Mouse (Mus musculus): ENCODE data around the gene Dgki. TPM values are rescaled to one million over a fixed set of nuclear protein-coding genes. Genes with fewer than 3 reads are reported as not detected.

The Dgki gene
- polyA plus RNA-seq, 1 experiment, result not detected

DNA sequence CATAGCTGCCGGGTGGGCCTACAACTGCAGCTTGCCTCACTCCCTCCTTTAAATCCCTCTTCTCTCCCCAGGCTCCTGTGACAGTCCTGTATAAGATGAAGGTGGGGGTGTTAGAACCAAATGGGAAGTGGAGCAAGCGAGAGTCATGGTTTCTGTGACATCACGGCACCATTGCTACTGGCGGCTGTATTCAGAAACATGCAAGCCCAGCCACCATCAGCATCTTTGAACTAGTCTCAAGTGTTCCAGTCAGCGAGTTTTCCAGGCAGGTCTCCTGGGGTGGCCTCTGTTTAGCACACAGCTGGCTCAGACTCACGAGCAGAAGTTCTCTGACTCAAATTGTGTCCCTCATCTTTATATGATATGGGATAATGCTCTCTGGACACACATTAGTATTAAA, 68.8 kb downstream of the Dgki start:
- TF ChIP-seq GATA1 (IDR thresholded peaks at IDR 0.05; ENCODE audit: low read length) (no peak), TAL1 (IDR thresholded peaks at IDR 0.05; ENCODE audit: low read length) (no peak)
- Histone ChIP-seq H3K4me1 (ENCODE audit: control insufficient read depth) (no peaks in the 10 kb centered on the region), H3K27me3 (ENCODE audit: control insufficient read depth) (no peaks in the 10 kb centered on the region), H3K4me3 (replicated peaks) (no peak overlapping the region), H3K36me3 (ENCODE audit: control insufficient read depth) (no peaks in the 10 kb centered on the region), H3K9me3 (ENCODE audit: control insufficient read depth, low read length) (no peaks in the 10 kb centered on the region)

GRCm38 (mm10) chr6:37222947-37223510, 77.0 kb downstream of the Dgki start:
- Histone ChIP-seq H3K9me3 (ENCODE audit: control insufficient read depth, low read length) (no peaks in the 10 kb centered on the region), H3K4me3 (replicated peaks) (no peak overlapping the region), H3K4me1 (ENCODE audit: control insufficient read depth) (no peaks in the 10 kb centered on the region), H3K27me3 (ENCODE audit: control insufficient read depth) (no peaks in the 10 kb centered on the region), H3K36me3 (ENCODE audit: control insufficient read depth) (no peaks in the 10 kb centered on the region)
- no peak for TF ChIP-seq TAL1 (IDR thresholded peaks at IDR 0.05; ENCODE audit: low read length)
- TF ChIP-seq GATA1 (IDR thresholded peaks at IDR 0.05; ENCODE audit: low read length), result no peak

DNA sequence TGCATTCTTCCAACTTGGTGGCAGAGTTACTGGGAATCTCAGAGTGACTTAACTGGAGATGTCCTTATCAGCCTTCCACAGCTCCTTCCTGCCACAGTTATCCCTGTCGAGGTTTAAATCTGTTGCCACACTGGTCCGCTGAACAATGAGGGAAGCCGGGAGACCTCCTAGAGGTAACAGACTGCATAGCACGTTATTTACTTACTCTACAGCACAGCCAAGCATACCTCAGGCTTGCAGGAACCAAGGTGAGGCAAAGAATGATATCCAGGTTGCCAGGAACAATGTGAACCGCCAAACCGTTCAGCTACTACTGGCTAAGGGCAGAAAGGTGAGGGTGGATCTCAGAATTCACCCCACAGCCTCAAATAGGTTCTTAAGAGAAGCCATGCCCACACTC, 78.0 kb downstream of the Dgki start:
- H3K4me1 ChIP-seq (ENCODE audit: control insufficient read depth), result no peaks in the 10 kb centered on the region
- H3K27me3 ChIP-seq (ENCODE audit: control insufficient read depth), result no peaks in the 10 kb centered on the region
- no peaks in the 10 kb centered on the region for H3K36me3 ChIP-seq (ENCODE audit: control insufficient read depth)
- H3K9me3 ChIP-seq (ENCODE audit: control insufficient read depth, low read length), result no peaks in the 10 kb centered on the region
- TF ChIP-seq GATA1 (IDR thresholded peaks at IDR 0.05; ENCODE audit: low read length) (no peak), TAL1 (IDR thresholded peaks at IDR 0.05; ENCODE audit: low read length) (no peak)
- H3K4me3 ChIP-seq (replicated peaks), result no peak overlapping the region

GRCm38 (mm10) chr6:37219110-37219509, 80.9 kb downstream of the Dgki start:
- H3K9me3 ChIP-seq (ENCODE audit: control insufficient read depth, low read length), result no peaks in the 10 kb centered on the region
- no peaks in the 10 kb centered on the region for H3K4me1 ChIP-seq (ENCODE audit: control insufficient read depth)
- no peaks in the 10 kb centered on the region for H3K36me3 ChIP-seq (ENCODE audit: control insufficient read depth)
- H3K4me3 ChIP-seq (replicated peaks), result no peak overlapping the region
- TF ChIP-seq GATA1 (IDR thresholded peaks at IDR 0.05; ENCODE audit: low read length) (no peak), TAL1 (IDR thresholded peaks at IDR 0.05; ENCODE audit: low read length) (no peak)
- H3K27me3 ChIP-seq (ENCODE audit: control insufficient read depth), result no peaks in the 10 kb centered on the region

GRCm38 (mm10) chr6:37216342-37216763, 83.6 kb downstream of the Dgki start:
- TF ChIP-seq GATA1 (IDR thresholded peaks at IDR 0.05; ENCODE audit: low read length) (no peak), TAL1 (IDR thresholded peaks at IDR 0.05; ENCODE audit: low read length) (no peak)
- H3K27me3 ChIP-seq (ENCODE audit: control insufficient read depth), result no peaks in the 10 kb centered on the region
- H3K36me3 ChIP-seq (ENCODE audit: control insufficient read depth), result no peaks in the 10 kb centered on the region
- H3K4me1 ChIP-seq (ENCODE audit: control insufficient read depth), result no peaks in the 10 kb centered on the region
- no peaks in the 10 kb centered on the region for H3K9me3 ChIP-seq (ENCODE audit: control insufficient read depth, low read length)
- no peak overlapping the region for H3K4me3 ChIP-seq (replicated peaks)

- H3K4me1 ChIP-seq (ENCODE audit: control insufficient read depth), result no peaks in the 10 kb centered on the region
- H3K36me3 ChIP-seq (ENCODE audit: control insufficient read depth), result no peaks in the 10 kb centered on the region
- TF ChIP-seq GATA1 (IDR thresholded peaks at IDR 0.05; ENCODE audit: low read length) (no peak), TAL1 (IDR thresholded peaks at IDR 0.05; ENCODE audit: low read length) (no peak)
- H3K4me3 ChIP-seq (replicated peaks), result no peak overlapping the region
- no peaks in the 10 kb centered on the region for H3K9me3 ChIP-seq (ENCODE audit: control insufficient read depth, low read length)
- no peaks in the 10 kb centered on the region for H3K27me3 ChIP-seq (ENCODE audit: control insufficient read depth)
Measured at GRCm38 (mm10) chr6:37215655-37216054, 84.3 kb downstream of the Dgki start.

DNA sequence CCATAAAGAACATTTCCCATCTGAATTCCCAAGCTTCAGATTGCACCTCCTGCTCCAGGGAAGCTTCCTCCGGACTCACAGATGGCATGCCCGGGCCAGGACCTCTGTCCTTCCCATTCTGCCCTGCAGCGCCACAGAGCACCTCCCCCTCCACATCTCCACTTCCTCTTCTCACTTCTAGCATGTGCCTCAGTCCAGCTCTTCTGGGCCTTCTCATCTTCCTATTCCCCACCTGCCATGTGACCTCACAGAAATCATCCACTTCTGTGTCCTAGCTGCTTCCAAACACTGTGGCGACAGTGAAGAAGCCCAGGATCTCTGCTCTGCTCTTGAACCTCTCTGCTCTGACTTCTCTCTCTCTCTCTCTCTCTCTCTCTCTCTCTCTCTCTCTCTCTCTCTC, 87.1 kb downstream of the Dgki start:
- no peaks in the 10 kb centered on the region for H3K4me1 ChIP-seq (ENCODE audit: control insufficient read depth)
- no peaks in the 10 kb centered on the region for H3K36me3 ChIP-seq (ENCODE audit: control insufficient read depth)
- H3K27me3 ChIP-seq (ENCODE audit: control insufficient read depth), result no peaks in the 10 kb centered on the region
- no peaks in the 10 kb centered on the region for H3K9me3 ChIP-seq (ENCODE audit: control insufficient read depth, low read length)
- no peak overlapping the region for H3K4me3 ChIP-seq (replicated peaks)
- no peak for TF ChIP-seq TAL1 (IDR thresholded peaks at IDR 0.05; ENCODE audit: low read length)
- TF ChIP-seq GATA1 (IDR thresholded peaks at IDR 0.05; ENCODE audit: low read length), result no peak

DNA sequence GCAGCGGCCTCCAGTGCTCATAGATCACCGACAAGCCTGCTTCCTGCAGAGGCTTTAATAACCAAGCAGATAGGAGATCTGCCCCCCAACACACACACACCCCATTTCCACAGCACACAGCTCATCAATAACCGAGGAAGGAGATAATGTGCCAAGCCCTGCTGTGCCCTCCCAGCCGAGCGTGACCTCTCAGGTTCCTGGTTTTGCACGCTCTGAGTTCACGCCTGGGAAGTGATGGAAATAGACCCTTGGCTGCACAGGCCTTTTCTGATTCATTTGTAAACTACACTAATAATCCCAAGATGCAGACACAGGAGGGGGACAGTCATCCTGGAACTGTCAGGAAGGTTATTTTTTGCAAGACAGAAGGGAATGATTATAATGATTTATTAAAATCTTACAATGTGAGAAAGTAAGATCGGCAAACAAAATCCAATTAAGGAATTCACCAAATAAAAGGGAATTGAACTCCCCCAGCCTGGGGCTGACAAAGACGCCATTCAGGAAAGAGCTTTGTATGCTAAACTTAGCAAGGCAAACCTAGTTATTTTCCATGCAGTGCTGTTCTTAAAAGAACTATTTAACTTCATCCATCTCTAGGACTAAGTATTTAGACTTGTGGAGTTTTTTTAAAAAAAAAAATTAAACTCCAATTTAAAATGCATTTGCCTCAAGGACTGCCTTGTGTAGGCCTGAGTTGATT, 88.3 kb downstream of the Dgki start:
- no peaks in the 10 kb centered on the region for H3K4me1 ChIP-seq (ENCODE audit: control insufficient read depth)
- no peaks in the 10 kb centered on the region for H3K36me3 ChIP-seq (ENCODE audit: control insufficient read depth)
- TF ChIP-seq TAL1 (IDR thresholded peaks at IDR 0.05; ENCODE audit: low read length) (no peak), GATA1 (IDR thresholded peaks at IDR 0.05; ENCODE audit: low read length) (no peak)
- no peaks in the 10 kb centered on the region for H3K27me3 ChIP-seq (ENCODE audit: control insufficient read depth)
- H3K4me3 ChIP-seq (replicated peaks), result no peak overlapping the region
- H3K9me3 ChIP-seq (ENCODE audit: control insufficient read depth, low read length), result no peaks in the 10 kb centered on the region

GRCm38 (mm10) chr6:37202901-37203300, 97.1 kb downstream of the Dgki start:
- Histone ChIP-seq H3K9me3 (ENCODE audit: control insufficient read depth, low read length) (no peaks in the 10 kb centered on the region), H3K4me3 (replicated peaks) (no peak overlapping the region), H3K4me1 (ENCODE audit: control insufficient read depth) (no peaks in the 10 kb centered on the region), H3K36me3 (ENCODE audit: control insufficient read depth) (no peaks in the 10 kb centered on the region), H3K27me3 (ENCODE audit: control insufficient read depth) (no peaks in the 10 kb centered on the region)
- TF ChIP-seq TAL1 (IDR thresholded peaks at IDR 0.05; ENCODE audit: low read length), result no peak
- no peak for TF ChIP-seq GATA1 (IDR thresholded peaks at IDR 0.05; ENCODE audit: low read length)
